Mouse (Mus musculus) layer of hippocampus, adult 6 months (tissue): Measurements from ENCODE around the gene Plac9b. TPM values are rescaled to one million over a fixed set of nuclear protein-coding genes. Genes with fewer than 3 reads are reported as not detected.

Experiments
- long read RNA-seq, 2 experiments: library from polyadenylated mRNA; unstranded; transcript quantifications; one replicate each; pipeline ENCODE4 v2.0.0; 2019 to 2020
- polyA plus RNA-seq: library from polyadenylated mRNA; unstranded; fragments of <200 nt; fragmentation: Nextera tagmentation; gene quantifications from 2 replicates; pipeline ENCODE4 v1.2.3, GENCODE M21; 2021

The Plac9b gene
- 70.5 and 88.6 TPM in 2 replicates for polyA plus RNA-seq
- long read RNA-seq, experiment 1, transcript Plac9b-203 (4 exons, 1,040 nt), result major isoform, 11 of 12 reads
- long read RNA-seq, experiment 1, partial matches to known transcripts, result 0 of 12 reads
- long read RNA-seq, experiment 1, other reads (novel, unspliced or antisense), result 1 of 12 reads
- long read RNA-seq, experiment 2, partial matches to known transcripts, result 0 of 1 reads
- long read RNA-seq, experiment 2, other reads (novel, unspliced or antisense), result 0 of 1 reads

GRCm38 (mm10) chr14:26182380-26182779 is at the start of gene Plac9b:
TSS of gene Plac9b (minus strand) at chr14:26182480.

DNA sequence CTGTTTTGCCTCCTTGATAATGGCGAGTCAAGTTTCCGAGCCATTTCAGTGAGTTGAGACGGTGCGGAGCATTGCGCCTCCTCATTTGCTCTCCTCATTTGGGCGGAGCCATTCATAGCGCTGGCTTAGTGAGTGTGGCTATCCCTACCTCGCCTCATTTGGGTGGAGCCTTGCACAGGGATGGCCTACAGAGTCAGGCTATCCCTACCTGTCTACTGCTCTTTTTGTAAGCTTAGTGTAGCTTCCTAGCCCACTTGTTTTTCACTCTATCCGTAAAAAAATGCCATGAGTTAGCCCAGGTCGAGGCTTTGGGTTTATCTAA is 24.6 kb upstream of the Plac9b start, which contains the start of gene Tmem254b:
TSS of gene Tmem254b (minus strand) at position 116 of the 322 bp plus-strand sequence.

GRCm38 (mm10) chr14:26118150-26118549 is 64.1 kb downstream of the Plac9b start, which contains the start of gene Duxbl2:
TSS of gene Duxbl2 (plus strand) at chr14:26118349.

Other genes starting within 250 kb of the Plac9b start
- gene Cphx1, start 244.2 kb downstream of the Plac9b start, polyA plus RNA-seq, result not detected in 2 replicates
- gene Duxbl1, start 203.9 kb downstream of the Plac9b start, polyA plus RNA-seq, result 0.18 and 0.41 TPM in 2 replicates
- gene Gm9780, start 139.8 kb downstream of the Plac9b start, polyA plus RNA-seq, result 54.3 and 77.6 TPM in 2 replicates
- gene Tmem254c, start 115.1 kb downstream of the Plac9b start, polyA plus RNA-seq, result 33.5 and 40.6 TPM in 2 replicates
- gene Cphx2, start 101.0 kb downstream of the Plac9b start, polyA plus RNA-seq, result not detected in 2 replicates
- gene Cphx3, start 100.2 kb downstream of the Plac9b start, polyA plus RNA-seq, result not detected in 2 replicates
- 0.11 TPM in 1 of 2 replicates, not detected in the other for gene Duxbl2, start 64.1 kb downstream of the Plac9b start, polyA plus RNA-seq
- gene Tmem254b, start 24.6 kb upstream of the Plac9b start, polyA plus RNA-seq, result 43.8 and 51.3 TPM in 2 replicates
- gene Duxbl3, start 75.5 kb upstream of the Plac9b start, polyA plus RNA-seq, result 0.52 TPM in 1 of 2 replicates, not detected in the other